Mouse (Mus musculus) embryonic fibroblast, embryonic 13.5 days (primary cell): ENCODE results near the gene Tmem239. TPM values are rescaled to one million over a fixed set of nuclear protein-coding genes. Genes with fewer than 3 reads are reported as not detected.

ENCODE experiments used
- H3K27ac ChIP-seq: 2 replicates; pipeline ENCODE4 v1.5.1; 2012; ENCODE audit warnings: low read length, control low read depth, inconsistent platforms; ENCODE audit not compliant: insufficient read depth
- H3K4me1 ChIP-seq: 2 replicates; pipeline ENCODE4 v1.6.1; 2011; ENCODE audit warnings: low read length; ENCODE audit not compliant: control insufficient read depth, insufficient read depth
- H3K4me3 ChIP-seq: 2 replicates; pipeline ENCODE4 v1.5.1; 2011; ENCODE audit warnings: mild to moderate bottlenecking, control low read depth, low read length; ENCODE audit not compliant: insufficient read depth
- CTCF ChIP-seq: IDR thresholded peaks from 2 replicates; pipeline ENCODE4 v1.5.1; 2011; ENCODE audit warnings: mild to moderate bottlenecking, control low read depth, low read length, moderate library complexity, borderline replicate concordance; ENCODE audit not compliant: insufficient read depth
- POLR2A ChIP-seq: IDR thresholded peaks from 2 replicates; pipeline ENCODE4 v1.6.1; 2011; ENCODE audit warnings: low read depth, mild to moderate bottlenecking, control low read depth, low read length, moderate library complexity
- polyA plus RNA-seq: library from polyadenylated mRNA; stranded (reverse); fragments of >200 nt; gene quantifications from 2 replicates; pipeline ENCODE4 v1.2.4, GENCODE M21; 2011; ENCODE audit warnings: low read depth; ENCODE audit not compliant: missing spikeins, insufficient read length

Gene Tmem239
- polyA plus RNA-seq, 1 experiment = not detected

DNA sequence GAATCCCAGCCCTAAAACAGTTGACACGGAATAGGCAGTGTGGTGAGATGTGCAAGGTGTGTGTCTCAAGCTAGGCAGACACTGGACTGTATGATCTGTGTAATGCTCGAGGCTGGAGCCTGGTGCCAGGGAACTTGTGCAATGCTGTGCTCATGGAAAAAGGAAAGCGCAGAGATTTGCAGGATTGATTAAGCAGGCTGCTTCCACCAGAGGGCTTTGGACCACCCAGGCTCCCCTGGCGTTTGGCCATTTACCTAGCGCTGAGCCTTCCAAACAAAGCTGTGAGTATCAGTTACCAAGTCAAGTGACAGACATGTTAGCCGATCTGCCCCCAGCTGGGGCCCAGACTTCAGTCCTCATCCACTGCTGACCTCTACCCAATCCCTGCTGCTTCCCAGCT is 1.9 kb downstream of the Tmem239 start:
- H3K4me3 ChIP-seq = no peak overlapping the region
- no peak overlapping the region for H3K27ac ChIP-seq
- TF ChIP-seq POLR2A = no peak
- TF ChIP-seq CTCF = no peak
- peaks cover 4% of the 10 kb centered on the region; the same call in 1 of the 2 replicates for H3K4me1 ChIP-seq

DNA sequence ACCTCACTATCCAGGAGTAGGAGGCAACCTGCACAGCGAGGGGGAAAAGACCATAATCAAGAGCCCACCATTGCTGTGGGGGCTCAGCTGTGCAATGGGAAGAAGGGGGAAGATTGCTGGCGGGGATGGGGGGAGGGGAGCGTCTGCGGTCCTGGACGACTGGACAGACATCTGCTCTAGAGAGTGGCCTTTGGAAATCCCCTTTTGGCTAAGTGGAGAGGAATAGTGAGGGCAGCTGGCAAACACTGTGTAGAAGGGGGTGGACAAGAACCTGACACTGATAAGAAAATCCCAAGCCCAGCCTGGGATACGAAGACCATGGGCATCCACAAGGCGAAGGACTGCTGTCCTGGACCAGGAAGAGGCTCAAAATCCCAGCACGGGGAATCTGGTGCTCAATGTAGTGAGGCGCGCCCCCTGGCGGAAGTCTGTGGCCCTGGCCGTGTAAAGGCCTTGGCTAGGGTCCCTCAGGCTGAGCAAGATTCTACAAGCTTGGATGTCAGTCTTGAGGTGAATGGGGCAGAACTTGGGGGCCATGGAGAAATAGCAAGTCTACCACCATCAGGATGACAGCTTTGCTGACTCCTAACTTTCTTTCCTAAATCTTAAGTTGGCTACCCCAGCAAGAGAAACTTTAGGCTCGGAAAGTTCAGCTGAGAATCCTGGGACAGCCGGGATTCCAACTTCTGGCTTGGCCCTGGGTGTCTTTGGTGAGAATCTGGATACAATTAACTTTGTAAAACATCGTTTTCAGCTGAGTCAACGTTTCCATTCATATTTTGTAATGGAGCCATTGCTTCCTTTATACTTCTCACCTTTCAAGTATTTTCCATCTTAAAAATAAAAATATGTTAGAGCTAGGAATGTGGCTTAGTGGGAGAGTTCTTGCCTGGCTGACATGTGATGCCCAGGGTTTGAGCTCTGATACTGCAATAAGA is 5.5 kb downstream of the Tmem239 start:
- Histone ChIP-seq H3K4me1 (peaks cover 4% of the 10 kb centered on the region; the same call in 1 of the 2 replicates), H3K27ac (peak overlapping the region; percentile 96), H3K4me3 (no peak overlapping the region)
- TF ChIP-seq POLR2A (no peak), CTCF (peak; percentile 66)

DNA sequence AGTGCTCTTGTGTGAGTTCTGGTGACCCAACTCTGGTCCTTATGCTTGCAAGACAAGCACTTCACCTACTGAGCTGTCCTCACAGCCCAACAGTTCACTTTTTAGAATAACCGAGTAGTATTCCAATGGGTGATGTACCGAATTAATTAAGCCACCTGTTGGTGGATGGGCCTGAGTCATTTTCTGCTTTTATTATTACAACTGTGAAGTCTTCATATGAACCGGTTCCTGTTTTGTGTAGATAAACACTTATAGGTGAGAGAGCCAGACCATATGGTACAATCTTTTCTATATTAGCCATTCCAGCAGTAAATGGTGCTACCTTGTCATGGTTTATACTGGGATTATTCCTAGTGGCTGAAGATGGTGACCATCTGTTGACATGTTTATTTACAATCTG is 6.5 kb downstream of the Tmem239 start:
- Histone ChIP-seq H3K4me3 (no peak overlapping the region), H3K4me1 (peaks cover 4% of the 10 kb centered on the region; the same call in 1 of the 2 replicates), H3K27ac (peak overlapping the region; percentile 78)
- no peak for TF ChIP-seq CTCF
- TF ChIP-seq POLR2A = no peak

DNA sequence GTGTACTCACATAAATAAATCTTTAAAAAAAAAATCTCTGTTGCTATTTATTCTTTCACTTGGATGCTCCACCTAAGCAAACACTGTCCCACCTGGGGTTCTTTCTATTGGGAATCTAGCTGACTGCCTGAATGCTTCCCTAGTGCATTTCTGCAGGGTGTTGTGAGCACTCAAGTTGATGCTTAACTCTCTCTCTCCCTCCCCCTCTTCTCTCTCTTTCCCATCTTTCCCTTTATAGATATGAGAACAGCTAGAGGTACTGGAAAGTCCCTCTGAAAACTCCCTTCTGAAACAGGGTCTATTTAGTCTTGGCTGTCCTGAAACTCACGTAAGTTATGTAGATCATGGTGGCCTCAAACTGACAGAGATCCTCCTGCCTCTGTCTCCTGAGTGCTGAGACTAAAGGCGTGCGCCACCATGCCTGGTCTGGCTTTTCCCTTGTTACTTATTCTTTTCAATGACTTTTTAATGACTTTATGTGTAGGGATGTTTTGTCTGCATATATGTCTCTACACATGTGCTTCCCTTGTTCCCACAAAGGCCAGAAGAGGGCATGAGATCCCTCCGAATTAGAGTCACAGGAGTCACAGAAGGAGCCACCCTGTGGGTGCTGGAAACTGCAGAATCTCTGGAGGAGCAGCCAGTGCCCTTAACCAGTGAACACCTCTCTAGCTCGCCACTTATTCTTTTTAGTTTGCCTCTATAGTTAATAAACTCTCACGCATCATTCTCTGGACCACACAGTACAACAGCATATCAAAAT is 8.0 kb downstream of the Tmem239 start:
- Histone ChIP-seq H3K4me1 (peaks cover 4% of the 10 kb centered on the region; the same call in 1 of the 2 replicates), H3K4me3 (no peak overlapping the region), H3K27ac (no peak overlapping the region)
- TF ChIP-seq POLR2A (no peak), CTCF (no peak)

DNA sequence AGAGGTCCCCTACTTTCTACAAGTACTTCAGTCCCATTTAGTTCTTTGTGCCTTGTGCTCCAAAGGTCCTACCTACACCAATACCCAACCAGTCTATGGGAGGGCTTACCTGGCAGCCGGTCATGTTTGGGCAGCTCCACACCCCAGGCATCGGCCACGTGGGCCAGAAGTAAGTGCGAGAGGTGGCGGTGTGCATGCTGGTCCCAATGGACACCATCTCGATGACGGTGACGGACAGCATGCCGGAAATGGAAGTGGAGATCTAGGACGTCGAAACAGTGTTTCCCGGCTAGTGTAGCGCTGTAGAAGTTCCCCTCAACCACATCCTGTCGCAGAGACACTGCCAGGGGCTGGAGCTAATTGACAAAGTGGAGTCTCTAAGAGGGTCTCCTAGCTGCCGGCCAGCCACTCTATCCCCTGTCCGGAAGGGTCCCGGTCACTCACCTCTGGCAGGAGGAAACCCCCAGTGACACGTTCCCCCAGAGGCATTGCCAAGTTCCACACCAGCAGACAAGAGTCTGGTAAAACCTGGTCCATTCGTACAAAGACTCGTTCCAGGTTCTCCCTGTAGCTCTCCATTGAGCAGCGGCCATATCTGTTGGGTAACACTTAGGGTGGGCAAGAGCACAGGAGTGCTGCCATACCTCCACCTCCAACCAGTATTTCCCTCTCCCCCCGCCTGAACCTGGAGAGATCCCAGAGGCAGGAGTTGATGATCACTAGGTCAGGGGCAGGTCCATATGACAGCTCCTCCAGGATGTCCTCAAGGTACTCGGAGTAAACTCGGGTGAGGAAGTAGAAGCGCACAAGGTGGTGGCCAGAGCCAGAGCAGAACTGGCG is 15.7 kb downstream of the Tmem239 start:
- TF ChIP-seq POLR2A = no peak
- no peak for TF ChIP-seq CTCF
- H3K27ac ChIP-seq = no peak overlapping the region
- no peak overlapping the region for H3K4me3 ChIP-seq
- H3K4me1 ChIP-seq = no peaks in the 10 kb centered on the region; the same call in 1 of the 2 replicates

DNA sequence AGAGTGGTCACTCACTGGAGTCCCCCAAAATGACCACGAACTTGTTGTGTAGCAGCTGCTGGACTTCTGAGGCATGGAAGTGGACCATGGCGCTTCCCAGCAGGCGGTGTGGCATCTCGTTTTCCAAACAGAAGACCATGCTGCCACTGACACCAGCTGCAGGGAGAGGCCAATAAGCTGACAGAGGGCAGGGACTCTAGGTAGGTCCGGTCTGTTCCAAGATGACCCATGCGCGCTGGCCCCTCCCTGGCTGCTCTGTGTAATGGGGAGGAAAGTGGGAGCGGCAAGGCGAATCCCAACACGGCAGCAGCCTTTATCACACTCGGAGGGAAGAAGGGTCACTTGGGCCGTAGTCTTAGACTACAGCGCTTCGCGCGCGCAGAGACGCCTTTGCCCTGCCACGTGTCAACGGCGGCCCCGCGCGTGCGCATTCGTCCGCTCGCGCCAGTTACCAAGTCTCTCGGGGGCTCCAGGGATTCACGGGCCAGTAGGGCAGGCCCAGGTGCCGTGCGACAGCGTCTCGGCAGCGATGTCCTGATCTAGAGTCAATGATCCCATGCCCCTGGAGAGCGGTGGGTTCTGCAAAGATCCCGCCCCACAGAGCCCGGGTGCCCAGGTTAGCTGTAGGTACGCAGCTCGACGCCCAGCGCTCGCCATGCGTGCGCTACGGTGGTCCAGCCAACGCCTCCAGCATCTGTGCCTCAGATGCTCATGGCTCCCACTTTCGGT is 17.3 kb downstream of the Tmem239 start:
- Histone ChIP-seq H3K4me1 (peaks cover 2% of the 10 kb centered on the region; the same call in 1 of the 2 replicates), H3K27ac (peak overlapping the region; percentile 49), H3K4me3 (peak overlapping the region; percentile 71)
- no peak for TF ChIP-seq CTCF
- no peak; the same call in 1 of the 2 replicates for TF ChIP-seq POLR2A

DNA sequence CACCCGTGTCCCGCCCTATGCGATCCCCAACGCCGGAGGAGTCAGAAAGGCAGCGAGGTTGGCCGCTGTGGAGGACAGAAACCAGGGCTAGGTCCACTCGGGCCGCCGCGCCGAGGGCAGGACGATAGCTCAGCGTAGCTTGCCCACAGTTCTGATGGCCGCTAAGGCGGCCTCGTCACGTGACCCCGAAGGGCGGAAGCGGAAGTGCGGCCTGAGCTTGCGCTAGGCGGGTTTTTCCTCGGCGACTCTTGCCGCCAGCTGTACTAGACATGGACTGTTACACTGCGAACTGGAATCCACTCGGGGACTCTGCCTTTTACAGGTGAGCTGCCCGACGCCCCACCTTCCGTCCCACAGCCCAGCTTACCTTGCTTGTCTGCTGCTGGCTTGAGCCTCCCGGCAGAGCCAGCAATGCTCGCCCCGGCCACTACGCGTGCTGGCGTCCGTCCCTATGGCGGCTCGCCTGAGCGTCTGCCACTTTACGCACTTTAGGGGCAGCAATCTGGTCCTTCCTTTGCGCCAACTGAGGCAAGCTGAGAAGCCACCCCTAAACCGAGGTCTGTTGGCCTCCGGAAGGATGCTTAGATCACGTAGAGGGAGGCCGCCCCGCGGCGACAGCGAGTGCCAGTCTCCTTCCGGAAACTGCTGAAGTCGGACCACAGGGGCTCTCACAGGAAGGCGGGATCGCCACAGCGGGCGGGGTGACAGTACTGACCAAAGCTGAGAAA is 18.0 kb downstream of the Tmem239 start, which contains the start of the genes Vps16 and Pced1a:
Gene Vps16 (plus strand): TSS at position 214 of the 728 bp plus-strand sequence.
Gene Pced1a (minus strand): TSS at position 576 of the 728 bp plus-strand sequence.
- Histone ChIP-seq H3K27ac (peak within 1 kb of the TSS; percentile 63), H3K4me3 (peak within 1 kb of the TSS; percentile 71), H3K4me1 (peaks cover 2% of the 10 kb centered on the region; the same call in 1 of the 2 replicates)
- TF ChIP-seq CTCF (no peak), POLR2A (peak; percentile 70)

DNA sequence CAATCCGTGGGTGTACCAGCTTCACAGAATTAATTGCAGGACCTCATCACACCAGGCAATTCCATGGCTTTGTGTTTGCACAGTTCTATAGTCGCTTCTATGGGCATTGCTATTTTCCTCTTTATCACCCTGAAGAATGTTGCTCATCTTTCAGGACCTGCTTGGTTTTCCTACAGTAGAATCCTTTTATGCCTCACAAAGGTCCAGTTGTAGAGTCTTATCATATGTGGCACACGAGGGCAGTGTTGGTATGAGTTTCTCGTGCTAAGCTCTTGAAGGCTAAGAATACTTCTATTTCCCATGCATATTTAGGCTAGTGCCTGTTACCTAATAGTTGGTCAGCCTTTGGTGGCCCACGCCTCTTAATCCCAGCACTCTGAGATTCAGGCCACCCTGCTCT is 18.8 kb downstream of the Tmem239 start:
- peak overlapping the region; percentile 71 for H3K4me3 ChIP-seq
- TF ChIP-seq POLR2A = no peak
- no peak for TF ChIP-seq CTCF
- peaks cover 2% of the 10 kb centered on the region; the same call in 1 of the 2 replicates for H3K4me1 ChIP-seq
- no peak overlapping the region for H3K27ac ChIP-seq
